Mouse (Mus musculus): ENCODE measurements around the gene Tpsg1. TPM values are rescaled to one million over a fixed set of nuclear protein-coding genes. Genes with fewer than 3 reads are reported as not detected.

Gene Tpsg1
- polyA plus RNA-seq (2012; rRNA removed), result not detected in 2 replicates

DNA sequence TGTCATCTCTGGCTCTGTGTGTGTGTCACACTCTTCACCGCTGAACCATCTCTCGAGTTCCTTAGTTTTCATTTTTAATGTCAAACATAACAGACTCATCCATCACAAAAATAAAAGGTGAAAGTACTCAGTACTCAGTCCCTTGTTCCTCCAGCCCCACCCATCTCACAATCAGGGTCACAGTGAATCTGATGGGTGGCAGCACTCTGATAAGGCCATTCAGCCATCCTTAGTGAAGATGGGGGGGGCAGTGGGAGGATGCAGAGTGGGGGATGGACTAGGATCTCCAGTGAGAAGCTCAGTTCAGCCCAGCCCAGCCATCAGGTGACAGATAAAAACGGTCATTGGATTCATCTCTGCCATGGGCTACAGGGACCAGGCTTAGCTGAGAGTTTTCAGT lies at the start of gene Tpsg1:
Gene Tpsg1 (plus strand): TSS at position 301 of the 400 bp plus-strand sequence.
- DNase-seq (ENCODE audit: extremely low spot score in 1 of 2, low spot score in 1 of 2), result no peak

GRCm38 (mm10) chr17:25320819-25321218 lies 48.3 kb upstream of the Tpsg1 start:
- no peak for DNase-seq (ENCODE audit: extremely low spot score in 1 of 2, low spot score in 1 of 2)

GRCm38 (mm10) chr17:25322930-25323329 lies 46.1 kb upstream of the Tpsg1 start:
- DNase-seq (ENCODE audit: extremely low spot score in 1 of 2, low spot score in 1 of 2), result no peak

DNA sequence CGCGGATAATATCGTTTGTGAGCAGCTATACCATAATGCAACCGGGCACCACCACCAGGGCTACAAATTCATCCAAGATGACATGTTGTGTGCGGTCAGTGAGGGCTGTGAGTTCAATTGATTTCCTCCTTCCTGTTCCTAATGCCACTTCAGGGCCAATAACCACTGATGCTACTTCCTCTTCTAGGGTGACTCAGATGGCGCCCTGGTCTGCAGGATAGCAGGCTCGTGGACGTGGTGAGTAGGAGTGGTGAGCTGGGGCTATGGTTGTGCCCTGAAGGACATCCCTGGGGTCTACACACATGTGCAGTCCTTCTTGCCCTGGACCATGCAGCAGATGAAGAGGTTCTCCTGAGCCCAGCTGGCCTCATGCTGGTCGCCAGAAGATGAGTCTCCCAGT lies 36.8 kb upstream of the Tpsg1 start:
- no peak for DNase-seq (ENCODE audit: extremely low spot score in 1 of 2, low spot score in 1 of 2)

- DNase-seq (ENCODE audit: extremely low spot score in 1 of 2, low spot score in 1 of 2), result peak in 1 of 2 experiments; percentile 77
Observed at GRCm38 (mm10) chr17:25333943-25334342, 35.1 kb upstream of the Tpsg1 start.

GRCm38 (mm10) chr17:25338218-25338617 lies 30.9 kb upstream of the Tpsg1 start:
- DNase-seq (ENCODE audit: extremely low spot score in 1 of 2, low spot score in 1 of 2), result no peak

DNA sequence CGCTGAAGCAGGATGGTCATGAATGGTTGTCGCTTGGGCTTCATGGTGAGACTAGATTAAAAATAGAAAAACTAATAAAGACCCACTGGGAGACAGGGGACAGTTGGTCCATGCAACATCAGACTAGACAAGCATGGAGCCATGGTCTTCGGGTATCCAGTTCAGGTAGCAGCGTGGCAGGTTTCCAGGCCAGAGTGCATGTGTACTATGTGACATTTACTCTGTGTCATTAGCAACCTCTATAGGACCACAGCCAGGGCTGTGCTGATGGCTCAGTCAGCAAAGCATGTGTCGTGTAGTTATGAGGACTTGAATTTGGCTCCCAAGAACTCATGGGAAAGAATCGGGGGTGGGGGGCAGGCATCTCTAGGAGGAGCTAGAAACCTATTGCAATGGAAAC lies 29.1 kb upstream of the Tpsg1 start:
- DNase-seq (ENCODE audit: extremely low spot score in 1 of 2, low spot score in 1 of 2), result no peak

DNA sequence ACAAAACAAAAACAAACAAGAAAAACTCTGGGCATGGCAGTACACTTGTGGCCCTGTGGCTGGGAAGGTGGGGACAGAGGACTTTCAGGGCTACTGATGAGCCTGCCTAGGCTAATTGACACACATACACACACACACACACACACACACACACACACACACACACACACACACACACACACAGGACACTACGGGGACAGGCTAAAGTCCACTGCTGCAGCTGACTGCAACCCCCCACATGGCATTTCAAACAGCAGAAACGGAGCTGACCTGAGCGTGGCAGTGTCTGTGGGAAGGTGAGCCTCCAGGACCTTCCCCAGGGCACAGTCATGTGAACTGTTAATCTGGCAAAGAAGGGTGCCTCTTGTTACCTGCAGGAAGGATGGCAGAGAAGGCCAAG lies 27.6 kb upstream of the Tpsg1 start:
- DNase-seq (ENCODE audit: extremely low spot score in 1 of 2, low spot score in 1 of 2), result no peak

DNA sequence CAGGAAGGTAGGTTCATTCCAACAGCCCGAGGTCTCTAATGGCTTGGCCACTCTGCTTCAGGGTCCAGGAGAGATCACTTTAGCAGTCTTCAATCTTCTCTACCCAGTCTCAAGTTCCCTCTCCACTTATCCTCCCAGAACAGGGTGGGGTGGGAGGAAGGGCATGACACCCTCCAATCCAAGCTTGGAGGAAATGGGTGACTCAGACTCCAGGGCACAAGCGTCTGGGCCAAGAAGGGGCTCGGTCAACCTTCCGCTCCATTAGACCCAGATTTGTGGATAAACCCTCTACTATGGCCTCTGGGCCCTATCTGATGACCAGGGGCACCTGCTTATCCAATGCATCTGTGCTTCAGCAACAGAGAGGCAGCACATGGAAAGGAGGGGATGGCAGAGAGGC lies 23.6 kb upstream of the Tpsg1 start, which contains the start of gene Tpsab1:
Gene Tpsab1 (minus strand): TSS at position 101 of the 400 bp plus-strand sequence.
- no peak for DNase-seq (ENCODE audit: extremely low spot score in 1 of 2, low spot score in 1 of 2)

GRCm38 (mm10) chr17:25361291-25361690 lies 7.8 kb upstream of the Tpsg1 start:
- no peak for DNase-seq (ENCODE audit: extremely low spot score in 1 of 2, low spot score in 1 of 2)

- peak in 1 of 2 experiments; percentile 74 for DNase-seq (ENCODE audit: extremely low spot score in 1 of 2, low spot score in 1 of 2)
Observed at GRCm38 (mm10) chr17:25363726-25364125, 5.3 kb upstream of the Tpsg1 start.

GRCm38 (mm10) chr17:25366005-25366404 lies 3.1 kb upstream of the Tpsg1 start, which contains the start of gene Tpsb2:
Tpsb2 (plus strand) TSS chr17:25366305.
- DNase-seq (ENCODE audit: extremely low spot score in 1 of 2, low spot score in 1 of 2), result no peak

DNA sequence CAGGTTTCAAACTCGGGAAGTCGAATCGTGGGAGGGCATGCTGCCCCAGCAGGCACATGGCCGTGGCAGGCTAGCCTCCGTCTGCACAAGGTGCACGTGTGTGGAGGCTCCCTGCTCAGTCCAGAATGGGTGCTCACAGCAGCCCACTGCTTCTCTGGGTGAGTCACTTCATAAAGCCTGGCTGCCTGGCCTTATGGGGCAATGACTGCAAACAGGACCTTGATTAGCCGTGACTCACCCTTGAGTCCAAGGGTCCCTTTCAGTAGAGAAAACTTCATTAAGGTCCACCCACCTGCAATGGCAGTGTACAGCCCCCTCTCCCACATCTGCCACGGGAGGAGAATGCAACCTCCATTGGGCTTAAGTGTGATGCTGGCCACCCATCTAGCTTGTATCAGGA lies 3.4 kb downstream of the Tpsg1 start:
- DNase-seq (ENCODE audit: extremely low spot score in 1 of 2, low spot score in 1 of 2), result no peak

DNA sequence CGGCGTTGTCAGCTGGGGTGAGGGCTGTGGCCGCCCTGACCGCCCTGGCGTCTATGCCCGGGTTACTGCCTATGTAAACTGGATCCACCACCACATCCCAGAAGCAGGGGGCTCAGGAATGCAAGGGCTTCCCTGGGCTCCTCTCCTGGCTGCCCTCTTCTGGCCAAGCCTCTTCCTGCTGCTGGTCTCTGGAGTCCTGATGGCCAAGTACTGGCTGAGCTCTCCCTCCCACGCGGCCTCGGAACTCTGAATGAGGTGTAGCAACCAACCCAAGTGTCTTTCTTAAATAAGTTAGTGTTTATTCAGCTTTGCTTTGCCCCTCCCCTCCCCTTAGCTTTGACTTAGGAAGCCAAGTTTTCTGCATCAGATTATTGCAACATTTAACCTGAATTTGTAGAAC lies 4.9 kb downstream of the Tpsg1 start:
- DNase-seq (ENCODE audit: extremely low spot score in 1 of 2, low spot score in 1 of 2), result peak in 1 of 2 experiments; percentile 25

- DNase-seq (ENCODE audit: extremely low spot score in 1 of 2, low spot score in 1 of 2), result no peak
Observed at GRCm38 (mm10) chr17:25394526-25394925, 25.5 kb downstream of the Tpsg1 start.

DNA sequence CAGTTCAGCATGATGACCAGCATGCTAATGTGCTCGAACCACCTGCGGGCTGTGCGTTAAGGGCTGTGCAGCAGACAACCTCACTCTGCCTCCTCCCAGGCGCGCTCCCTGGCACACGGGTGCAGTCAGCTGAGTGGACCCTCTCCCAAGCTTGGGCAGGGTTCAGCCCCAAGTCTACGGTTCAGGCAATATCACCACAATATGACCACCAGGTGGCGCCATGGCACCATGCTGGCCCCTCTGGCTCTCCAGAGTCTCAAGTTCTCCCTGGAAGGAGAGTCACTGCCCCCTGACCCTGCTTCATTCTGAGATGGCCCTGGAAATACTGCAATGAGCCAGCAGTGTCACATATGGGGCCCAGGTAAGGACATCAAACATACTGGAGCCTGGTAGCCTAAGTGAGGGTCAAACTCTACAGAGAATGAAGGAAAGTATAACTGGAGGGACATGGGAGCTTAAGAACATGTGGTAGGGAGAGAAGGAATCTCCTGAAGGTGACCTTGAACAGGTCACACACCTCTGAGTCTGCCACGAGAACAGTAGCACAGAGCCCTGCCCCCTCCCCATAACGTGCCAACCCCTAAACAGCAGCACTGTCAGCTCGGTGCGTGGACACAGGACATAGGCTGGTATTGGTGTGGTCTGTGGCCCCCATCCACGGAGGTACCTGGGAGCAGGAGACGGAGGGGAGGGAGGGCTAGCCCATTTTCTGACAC lies 28.9 kb downstream of the Tpsg1 start:
- DNase-seq (ENCODE audit: extremely low spot score in 1 of 2, low spot score in 1 of 2), result peak; percentile 25 to 90

DNA sequence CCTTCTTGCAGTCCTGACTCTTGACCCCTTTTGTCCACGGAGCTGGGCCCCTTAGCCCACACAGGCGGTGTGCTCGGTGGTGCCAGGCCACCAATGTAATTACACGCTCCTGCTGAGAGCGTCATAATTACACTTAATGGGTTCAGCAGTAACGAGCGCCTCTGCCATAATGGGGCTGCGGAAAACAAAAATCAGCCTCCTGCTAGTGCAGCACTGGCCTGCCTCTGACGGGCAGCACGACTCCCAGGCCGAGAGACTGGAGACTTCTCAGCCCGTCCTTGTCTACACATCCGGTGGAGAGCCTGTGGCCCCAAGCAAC lies 29.4 kb downstream of the Tpsg1 start:
- DNase-seq (ENCODE audit: extremely low spot score in 1 of 2, low spot score in 1 of 2), result no peak

DNA sequence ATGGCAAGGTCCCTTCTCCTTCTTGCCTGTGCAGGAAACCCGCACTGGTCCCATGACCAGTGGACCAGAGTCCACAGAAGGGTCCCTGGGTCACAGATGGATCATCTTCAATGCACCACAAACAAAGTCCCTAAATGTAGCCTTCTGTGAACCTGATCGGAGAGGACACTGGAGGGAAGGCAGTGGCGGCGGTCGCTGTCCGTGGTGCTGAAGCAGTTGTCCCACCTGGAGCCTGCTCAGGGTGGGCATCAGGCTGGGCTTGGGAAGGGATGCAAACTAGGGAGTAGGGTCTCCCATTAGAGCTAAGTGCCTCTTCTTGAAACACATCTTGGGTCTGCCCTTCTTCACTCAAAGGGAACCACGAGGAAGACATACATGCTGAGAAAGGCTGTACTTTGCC lies 31.4 kb downstream of the Tpsg1 start:
- no peak for DNase-seq (ENCODE audit: extremely low spot score in 1 of 2, low spot score in 1 of 2)

GRCm38 (mm10) chr17:25401491-25401890 lies 32.4 kb downstream of the Tpsg1 start:
- DNase-seq (ENCODE audit: extremely low spot score in 1 of 2, low spot score in 1 of 2), result no peak

GRCm38 (mm10) chr17:25402224-25402623 lies 33.2 kb downstream of the Tpsg1 start:
- no peak for DNase-seq (ENCODE audit: extremely low spot score in 1 of 2, low spot score in 1 of 2)

- no peak for DNase-seq (ENCODE audit: extremely low spot score in 1 of 2, low spot score in 1 of 2)
Observed at GRCm38 (mm10) chr17:25404190-25404589, 35.1 kb downstream of the Tpsg1 start.

GRCm38 (mm10) chr17:25405224-25405895 lies 36.3 kb downstream of the Tpsg1 start:
- DNase-seq (ENCODE audit: extremely low spot score in 1 of 2, low spot score in 1 of 2), result no peak
